Mouse (Mus musculus) kidney, postnatal 10 days (tissue): ENCODE measurements at regions not wholly inside any gene's neighbourhood (a gene's known extent, or its start where the extent isn't known, plus 50 kb on each side); places are given as distances from the start of the nearest gene placed in this dataset.
"Not testable (repeated sequence)": the region's sequence is repeated elsewhere in the genome, so short reads cannot be mapped to it uniquely, and the experiment has no call there.

Experiments
- DNase-seq: peaks from one replicate; pipeline ENCODE4 v3.0.0; 2021; ENCODE audit warnings: mixed read lengths

DNA sequence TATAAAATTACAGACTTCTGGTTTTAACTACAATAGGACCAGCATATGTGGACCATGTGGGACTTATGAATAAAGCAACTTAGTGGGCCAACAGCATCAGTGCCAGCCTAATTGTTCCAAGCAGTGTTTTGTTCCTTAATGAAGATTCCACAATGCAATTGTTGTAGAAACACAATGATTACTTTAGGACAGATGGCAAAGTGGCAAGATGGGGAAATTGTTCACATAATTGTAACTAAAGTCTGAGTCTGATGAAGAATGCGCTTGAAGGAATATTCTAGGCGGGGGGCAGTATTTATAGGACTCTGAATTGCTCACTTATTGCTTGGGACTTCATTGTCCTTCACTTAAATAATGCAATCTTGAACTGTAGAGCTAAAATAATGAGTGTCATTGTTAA, 253.4 kb upstream of the Kcnj3 start:
- no peak for DNase-seq

DNA sequence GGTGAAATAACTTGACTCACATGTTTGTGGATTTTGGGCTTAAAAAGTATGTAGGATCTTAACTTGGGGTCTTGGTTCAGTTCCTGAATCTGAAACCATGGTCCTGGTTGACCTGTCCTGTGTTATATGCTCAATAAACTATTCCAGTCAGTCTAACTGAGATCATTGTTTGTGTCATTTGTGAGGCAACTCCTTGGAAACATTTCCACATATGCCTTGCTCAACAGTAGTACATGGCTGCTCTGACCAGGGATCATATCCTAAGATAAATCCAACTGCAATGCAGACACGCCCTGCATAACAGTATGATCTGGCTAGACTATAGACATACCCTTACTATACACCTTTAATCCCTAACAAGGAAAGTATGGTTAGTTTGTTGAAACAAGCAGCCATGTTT, 228.9 kb upstream of the Kcnj3 start:
- DNase-seq, result no peak

- DNase-seq, result no peak
Observed at GRCm38 (mm10) chr2:55208620-55209019, 227.2 kb upstream of the Kcnj3 start.

GRCm38 (mm10) chr2:55209848-55210390, 225.9 kb upstream of the Kcnj3 start:
- no peak for DNase-seq

GRCm38 (mm10) chr2:55211281-55211680, 224.5 kb upstream of the Kcnj3 start:
- no peak for DNase-seq

DNA sequence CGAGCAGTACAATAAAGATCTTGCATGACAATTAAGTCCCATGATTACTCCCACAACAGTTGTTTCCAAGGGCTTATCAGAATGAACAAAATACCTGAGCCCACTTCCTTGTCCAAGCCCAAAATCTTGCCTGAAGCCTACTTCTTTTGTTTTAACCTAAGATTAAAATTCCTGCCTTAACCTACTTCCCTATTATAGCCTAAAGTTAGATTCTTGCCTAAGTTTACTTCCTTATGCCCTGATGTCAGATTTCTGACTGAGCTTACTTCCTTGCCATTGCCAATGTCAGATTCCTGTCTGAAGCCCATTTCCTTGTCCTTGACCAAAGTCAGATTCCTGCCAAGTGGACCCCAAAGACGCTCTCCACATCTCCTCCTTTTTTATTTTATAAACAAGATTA, 213.7 kb upstream of the Kcnj3 start:
- DNase-seq, result no peak

DNA sequence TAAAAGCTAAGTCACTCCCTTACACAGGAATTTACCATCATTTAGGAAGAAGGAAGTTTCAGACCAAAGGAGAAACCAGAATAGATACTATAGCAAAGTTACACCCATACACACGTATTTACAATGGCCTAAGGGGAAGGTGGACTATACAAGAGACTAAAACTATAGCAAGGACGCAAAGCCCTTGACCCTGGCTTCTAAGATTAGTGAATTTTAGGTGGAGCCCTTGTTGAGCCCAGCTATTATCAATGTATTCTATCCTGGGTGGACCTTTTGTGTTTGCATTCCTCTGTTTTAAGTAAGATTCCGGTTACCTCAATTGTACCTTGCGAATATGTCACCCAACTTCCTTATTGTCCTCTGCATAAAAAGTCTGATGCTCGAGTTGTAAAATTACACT, 213.0 kb upstream of the Kcnj3 start:
- DNase-seq, result not testable (repeated sequence)

DNA sequence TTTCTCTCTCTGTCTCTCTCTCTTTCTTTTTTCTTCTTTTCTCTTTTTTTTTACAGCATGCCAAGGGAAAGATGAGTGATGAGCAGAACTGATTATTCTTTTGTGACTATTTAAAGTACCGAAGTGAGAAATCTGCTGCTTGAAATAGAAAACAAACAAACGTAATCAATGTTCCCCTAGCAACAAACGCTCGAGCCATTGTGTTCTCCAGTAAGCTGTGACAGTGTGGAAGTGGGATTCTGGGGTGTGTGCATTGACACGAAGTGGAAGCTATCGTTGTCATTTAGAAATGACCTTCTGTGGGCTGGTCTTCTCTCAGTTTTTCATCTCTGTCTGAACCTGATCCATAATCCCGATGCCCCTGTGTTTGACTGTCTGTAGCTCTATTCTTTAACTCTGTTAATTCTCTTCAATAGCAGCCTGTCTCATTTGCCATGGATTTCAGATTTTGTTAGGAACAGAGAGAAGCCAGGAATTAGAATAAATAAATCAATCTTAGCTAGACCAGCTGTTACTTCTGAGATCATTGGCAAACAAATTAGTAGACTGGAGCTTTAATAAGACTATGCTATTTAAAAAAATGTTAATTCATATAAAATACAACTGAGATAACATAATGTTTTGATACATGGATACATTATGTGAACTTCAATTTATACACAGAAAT, 207.5 kb upstream of the Kcnj3 start:
- DNase-seq, result no peak

DNA sequence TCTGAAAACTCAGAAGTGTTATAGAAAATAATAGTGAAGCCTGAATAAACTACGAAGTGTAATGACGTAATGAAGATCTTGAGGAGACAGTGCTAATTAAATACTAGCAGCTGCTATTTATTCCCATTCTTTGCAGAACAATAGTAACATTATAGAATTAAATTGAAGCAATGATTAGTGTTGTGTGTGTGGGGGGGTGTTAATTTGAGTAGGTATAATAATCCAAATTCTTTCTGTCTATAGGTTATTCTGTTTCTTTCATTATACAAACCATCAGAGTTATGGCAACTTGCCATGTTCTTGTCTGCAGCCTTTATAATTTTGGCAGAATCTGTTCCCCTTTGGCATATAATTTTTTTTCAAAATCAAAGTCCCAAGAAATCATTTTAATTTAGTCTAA, 203.9 kb upstream of the Kcnj3 start:
- no peak for DNase-seq

- DNase-seq, result no peak
Observed at GRCm38 (mm10) chr2:55253134-55253533, 182.6 kb upstream of the Kcnj3 start.

DNA sequence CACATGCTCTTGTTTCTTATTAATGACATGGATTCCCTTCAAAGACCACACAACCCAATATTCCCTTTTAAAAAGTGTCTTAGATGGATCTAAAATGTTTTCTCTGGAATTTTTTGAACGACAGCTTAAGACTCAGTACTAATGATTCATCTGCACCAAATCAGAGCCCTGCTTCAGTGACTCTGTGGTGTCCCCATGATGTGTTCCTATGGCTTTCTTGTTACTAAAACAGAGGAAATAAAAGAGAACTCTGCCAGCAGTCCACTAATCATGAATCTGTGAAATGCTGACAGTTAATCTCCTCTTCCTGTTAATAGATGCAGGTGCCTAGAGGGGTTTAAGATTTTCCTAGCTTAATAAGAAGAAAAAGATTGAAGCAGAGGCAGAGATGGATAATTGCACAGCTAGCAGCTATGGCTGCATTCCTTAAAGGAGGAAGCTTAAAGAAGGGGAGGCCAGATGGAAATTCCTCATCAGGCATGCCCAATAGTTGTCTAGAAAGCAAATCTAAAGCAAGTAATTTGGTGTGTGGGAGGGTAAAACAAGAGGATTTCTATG, 173.0 kb upstream of the Kcnj3 start:
- DNase-seq, result no peak

DNA sequence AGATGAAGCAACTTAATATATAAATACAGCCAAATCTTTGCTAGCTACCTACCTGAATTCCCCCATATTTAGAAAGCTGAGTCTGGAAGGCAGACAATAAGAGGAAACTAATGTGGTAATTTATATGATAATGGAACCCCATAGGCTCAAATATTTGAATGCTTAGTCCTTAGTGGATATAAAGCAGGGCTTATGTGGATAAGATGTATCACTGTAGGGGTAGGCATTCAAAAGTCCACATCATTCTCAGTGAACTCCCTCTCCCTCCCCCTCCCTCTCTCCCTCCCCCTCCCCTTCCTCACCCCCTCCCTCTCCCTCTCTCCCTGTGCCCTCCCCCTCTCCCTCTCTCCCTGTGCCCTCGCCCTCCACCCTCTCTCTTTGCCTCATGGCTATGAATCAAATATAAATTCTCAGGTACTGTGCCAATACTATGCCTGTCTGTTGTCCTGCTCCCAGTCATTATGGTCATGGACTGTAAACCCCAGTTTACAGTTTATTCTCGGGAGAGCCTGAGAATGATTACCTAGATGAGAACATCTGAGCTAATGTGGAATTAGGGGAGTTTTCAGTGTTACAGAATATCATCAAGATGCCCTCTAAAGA, 171.8 kb upstream of the Kcnj3 start:
- DNase-seq, result no peak

DNA sequence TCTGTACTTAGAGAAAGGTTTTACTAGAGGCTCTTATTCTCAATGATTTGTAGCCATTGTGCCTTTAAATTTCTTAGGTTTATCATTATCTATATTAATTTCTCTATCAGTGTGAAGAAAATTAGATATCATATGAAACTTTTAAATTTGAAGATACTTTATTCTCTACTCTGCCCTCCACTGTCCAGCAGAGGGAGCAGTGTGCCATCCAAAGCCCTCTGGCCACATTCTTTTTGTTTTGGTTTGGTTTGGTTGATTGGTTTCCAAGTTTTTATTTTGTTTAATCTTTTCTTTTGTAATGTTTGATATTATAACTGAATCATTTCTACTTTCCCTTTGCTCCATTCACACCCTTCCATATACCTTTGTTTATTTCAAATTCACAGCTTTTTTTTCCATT, 129.4 kb upstream of the Kcnj3 start:
- DNase-seq, result peak; percentile 43

GRCm38 (mm10) chr2:55315627-55316026, 120.1 kb upstream of the Kcnj3 start:
- DNase-seq, result no peak

DNA sequence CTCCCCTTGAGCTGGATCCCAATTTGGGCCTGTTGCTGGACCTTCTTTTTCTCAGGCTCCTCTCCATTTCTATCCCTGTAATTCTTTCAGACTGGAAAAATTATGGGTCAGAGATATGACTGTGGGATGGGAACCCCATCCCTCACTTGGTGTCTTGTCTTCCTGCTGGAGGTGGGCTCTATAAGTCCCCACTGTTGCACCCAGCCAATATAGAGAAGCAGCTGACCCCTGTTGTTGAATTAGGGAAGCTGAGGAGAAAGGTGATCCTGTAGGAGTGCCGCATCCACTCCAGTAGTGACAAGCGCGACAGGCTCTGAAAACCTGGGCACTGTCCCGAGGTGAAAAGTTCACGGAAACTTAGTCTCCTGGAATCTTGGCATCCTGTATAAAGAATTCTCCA, 81.7 kb upstream of the Kcnj3 start:
- DNase-seq, result not testable (repeated sequence)
